Mouse (Mus musculus) MEL (cell line): Measurements from ENCODE around the gene Unc13d. TPM values are rescaled to one million over a fixed set of nuclear protein-coding genes. Genes with fewer than 3 reads are reported as not detected.

Source experiments
- DNase-seq: peaks from one replicate; pipeline ENCODE4 v3.0.0; 2011; ENCODE audit warnings: low read depth, low spot score
- H3K27ac ChIP-seq: 2 replicates; pipeline ENCODE4 v1.5.1; 2012; ENCODE audit warnings: low read depth, mild to moderate bottlenecking, control low read depth, low read length, moderate library complexity; ENCODE audit not compliant: control insufficient read depth
- H3K27me3 ChIP-seq, 2 experiments: fragments of 150-350 bp in 1 of 2; sonication (generic) in 1 of 2; 2 replicates each; pipeline ENCODE4 v1.6.1; 2012; ENCODE audit warnings: low read length in 2 of 2, mild to moderate bottlenecking in 2 of 2, improper control_type of control experiment in 1 of 2, moderate library complexity in 1 of 2; ENCODE audit not compliant: insufficient read depth in 2 of 2, control insufficient read depth in 1 of 2
- H3K36me3 ChIP-seq, 2 experiments: 2 replicates each; pipeline ENCODE4 v1.6.1; 2012 to 2014; ENCODE audit warnings: low read length in 2 of 2, improper control_type of control experiment in 1 of 2, inconsistent platforms in 1 of 2, mild to moderate bottlenecking in 1 of 2; ENCODE audit not compliant: insufficient read depth in 2 of 2, control insufficient read depth in 1 of 2
- H3K4me1 ChIP-seq, 2 experiments: fragments of 150-350 bp in 1 of 2; sonication (generic) in 1 of 2; 2 replicates each; pipeline ENCODE4 v1.6.1; 2012; ENCODE audit warnings: low read length in 2 of 2, improper control_type of control experiment in 1 of 2, mild to moderate bottlenecking in 1 of 2; ENCODE audit not compliant: insufficient read depth in 2 of 2, control insufficient read depth in 1 of 2
- H3K4me3 ChIP-seq, 2 experiments: fragments of 150-350 bp in 1 of 2; sonication (generic) in 1 of 2; 2 replicates each; pipeline ENCODE4 v1.5.1; 2012; ENCODE audit warnings: low read depth in 2 of 2, low read length in 2 of 2, mild to moderate bottlenecking in 2 of 2, moderate library complexity in 2 of 2, control low read depth in 1 of 2, improper control_type of control experiment in 1 of 2; ENCODE audit not compliant: control insufficient read depth in 1 of 2, insufficient read depth in 1 of 2
- H3K79me2 ChIP-seq: 2 replicates; pipeline ENCODE4 v1.6.1; 2012; ENCODE audit warnings: mild to moderate bottlenecking, low read length, moderate library complexity; ENCODE audit not compliant: control insufficient read depth, poor library complexity, insufficient read depth
- H3K9ac ChIP-seq: 2 replicates; pipeline ENCODE4 v1.6.1; 2012; ENCODE audit warnings: low read depth, mild to moderate bottlenecking, control low read depth, low read length, moderate library complexity; ENCODE audit not compliant: control insufficient read depth, poor library complexity, severe bottlenecking
- H3K9me3 ChIP-seq: fragments of 150-350 bp; sonication (generic); replicated peaks from 2 replicates; pipeline ENCODE4 v1.6.1; 2012; ENCODE audit warnings: mild to moderate bottlenecking, low read length, improper control_type of control experiment, moderate library complexity; ENCODE audit not compliant: insufficient read depth
- BHLHE40 ChIP-seq: IDR thresholded peaks from 2 replicates; pipeline ENCODE4 v1.6.1; 2012; ENCODE audit warnings: low read depth, mild to moderate bottlenecking, inconsistent platforms, low read length, improper control_type of control experiment, borderline replicate concordance
- CHD1 ChIP-seq: IDR thresholded peaks from 2 replicates; pipeline ENCODE4 v1.6.1; 2012; ENCODE audit warnings: low read depth, mild to moderate bottlenecking, inconsistent platforms, low read length, improper control_type of control experiment
- CTCF ChIP-seq, 3 experiments: IDR thresholded peaks in 2 of 3; conservative IDR thresholded peaks in 1 of 3; 2 replicates each; pipeline ENCODE4 v1.5.1; 2011 to 2012; ENCODE audit warnings: low read length in 3 of 3, low read depth in 2 of 3, mild to moderate bottlenecking in 2 of 3, improper control_type of control experiment in 1 of 3, inconsistent platforms in 1 of 3, mixed read lengths in 1 of 3, moderate library complexity in 1 of 3; ENCODE audit not compliant: control insufficient read depth in 1 of 3, insufficient read depth in 1 of 3, poor library complexity in 1 of 3, severe bottlenecking in 1 of 3
- E2F4 ChIP-seq: IDR thresholded peaks from 2 replicates; pipeline ENCODE4 v1.6.1; 2011; ENCODE audit warnings: low read depth, low read length, improper control_type of control experiment, borderline replicate concordance
- GABPA ChIP-seq: IDR thresholded peaks from 2 replicates; pipeline ENCODE4 v1.6.1; 2012; ENCODE audit warnings: low read depth, mild to moderate bottlenecking, inconsistent platforms, low read length, improper control_type of control experiment, moderate library complexity
- GATA1 ChIP-seq: IDR thresholded peaks from 2 replicates; pipeline ENCODE4 v1.6.1; 2011; ENCODE audit warnings: low read depth, low read length, improper control_type of control experiment
- KAT2A ChIP-seq: conservative IDR thresholded peaks from 2 replicates; pipeline ENCODE4 v1.6.1; 2012; ENCODE audit warnings: low read depth, low read length, improper control_type of control experiment, inconsistent platforms
- MAX ChIP-seq: IDR thresholded peaks from 2 replicates; pipeline ENCODE4 v1.6.1; 2011; ENCODE audit warnings: low read length, improper control_type of control experiment
- MXI1 ChIP-seq: IDR thresholded peaks from 2 replicates; pipeline ENCODE4 v1.6.1; 2011; ENCODE audit warnings: mild to moderate bottlenecking, low read depth, low read length, improper control_type of control experiment
- NELFE ChIP-seq: IDR thresholded peaks from 2 replicates; pipeline ENCODE4 v1.6.1; 2011; ENCODE audit warnings: low read depth, low read length, improper control_type of control experiment
- RCOR1 ChIP-seq: IDR thresholded peaks from 2 replicates; pipeline ENCODE4 v1.6.1; 2012; ENCODE audit warnings: low read depth, mild to moderate bottlenecking, inconsistent platforms, low read length, improper control_type of control experiment
- SMC3 ChIP-seq: IDR thresholded peaks from 2 replicates; pipeline ENCODE4 v1.6.1; 2011; ENCODE audit warnings: low read depth, low read length, improper control_type of control experiment
- TBP ChIP-seq: IDR thresholded peaks from 2 replicates; pipeline ENCODE4 v1.8.0; 2011; ENCODE audit warnings: low read depth, low read length, improper control_type of control experiment
- ZC3H11A ChIP-seq: IDR thresholded peaks from 2 replicates; pipeline ENCODE4 v1.6.1; 2012; ENCODE audit warnings: low read depth, mild to moderate bottlenecking, inconsistent platforms, low read length, improper control_type of control experiment
- ZMIZ1 ChIP-seq: IDR thresholded peaks from 2 replicates; pipeline ENCODE4 v1.6.1; 2012; ENCODE audit warnings: low read depth, mild to moderate bottlenecking, inconsistent platforms, low read length, improper control_type of control experiment, moderate library complexity
- ZNF384 ChIP-seq: IDR thresholded peaks from 2 replicates; pipeline ENCODE4 v1.6.1; 2012; ENCODE audit warnings: low read depth, mild to moderate bottlenecking, inconsistent platforms, low read length, improper control_type of control experiment
- polyA plus RNA-seq, 2 experiments: library from polyadenylated mRNA; stranded (reverse) in 1 of 2; unstranded in 1 of 2; fragments of >175 nt in 1 of 2; fragments of >200 nt in 1 of 2; gene quantifications; 2 replicates each; pipeline versions ENCODE4 v1.2.1 to v1.2.4; 2012; ENCODE audit warnings: low replicate concordance in 2 of 2, low read depth in 1 of 2; ENCODE audit not compliant: insufficient read length in 2 of 2, insufficient read depth in 1 of 2, missing spikeins in 1 of 2
- total RNA-seq: library from RNA; depleted of rRNA; stranded (reverse); fragments of 300-350 nt; gene quantifications from 2 replicates; pipeline ENCODE4 v1.2.3, GENCODE M21; 2012

Gene Unc13d
- total and polyA plus RNA-seq, 3 experiments, result 115 to 146 TPM; not detected in 1

DNA sequence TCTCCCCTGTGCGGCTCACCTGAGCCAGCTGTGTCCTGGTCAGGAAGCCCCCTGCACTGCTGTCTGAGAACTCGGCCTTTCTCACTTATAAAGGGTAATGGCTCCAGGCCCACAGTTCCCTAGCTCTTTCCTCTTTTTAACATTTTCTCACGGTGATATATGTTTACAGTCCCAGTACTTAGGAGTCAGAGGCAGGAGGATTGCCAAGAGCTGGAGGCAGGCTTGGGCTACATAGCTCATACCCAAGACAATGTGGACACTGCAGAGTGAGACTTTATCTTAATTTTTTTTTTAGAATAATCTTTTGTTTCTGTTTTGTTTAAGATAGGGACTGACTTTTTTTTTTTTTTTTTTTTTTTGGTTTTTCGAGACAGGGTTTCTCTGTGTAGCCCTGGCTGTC, 24.7 kb upstream of the Unc13d start:
- Histone ChIP-seq H3K36me3 (peaks cover 0 to 24% of the 10 kb centered on the region in 2 experiments; a peak in 2 of 4 replicates), H3K27me3 (no peaks in the 10 kb centered on the region), H3K79me2 (no peaks in the 10 kb centered on the region), H3K4me1 (peaks cover 11 to 29% of the 10 kb centered on the region in 2 experiments), H3K4me3 (no peak overlapping the region), H3K27ac (no peak overlapping the region), H3K9me3 (no peaks in the 10 kb centered on the region), H3K9ac (no peak overlapping the region)
- no peak for DNase-seq
- TF ChIP-seq CTCF (IDR thresholded peaks at IDR 0.05 in 2 of 3, conservative IDR thresholded peaks at IDR 0.05 in 1 of 3; ENCODE audit: control insufficient read depth in 1 of 3, insufficient read depth in 1 of 3, low read depth in 2 of 3, low read length in 3 of 3, poor library complexity in 1 of 3, severe bottlenecking in 1 of 3) (no peak), ZNF384 (peak; percentile 85), CHD1 (no peak)

DNA sequence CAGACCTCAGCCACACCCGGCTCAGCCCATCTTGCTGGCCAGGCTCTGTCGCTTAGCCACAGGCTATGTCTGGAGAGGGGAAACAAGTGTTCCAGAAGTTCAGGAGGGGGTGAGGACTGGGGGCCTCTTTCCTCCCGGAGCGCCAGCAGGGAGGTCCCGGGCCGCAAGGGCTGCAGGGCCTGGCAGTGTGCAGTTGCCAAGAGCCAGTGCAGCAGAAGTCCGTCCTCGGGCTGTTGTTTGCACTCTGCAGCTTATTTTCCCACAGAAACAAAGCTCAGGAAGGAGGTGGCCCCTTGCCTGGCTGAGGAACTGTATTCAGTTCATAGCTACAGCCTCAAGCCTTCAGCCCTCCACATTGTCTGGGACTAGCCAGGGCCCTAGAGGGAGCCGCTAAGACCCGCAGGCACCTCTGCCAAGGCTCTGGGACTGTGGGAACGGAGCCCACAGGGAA, 24.2 kb upstream of the Unc13d start:
- no peaks in the 10 kb centered on the region for H3K9me3 ChIP-seq
- no peak for DNase-seq
- H3K4me3 ChIP-seq, result no peak overlapping the region
- TF ChIP-seq CTCF (IDR thresholded peaks at IDR 0.05 in 2 of 3, conservative IDR thresholded peaks at IDR 0.05 in 1 of 3; ENCODE audit: control insufficient read depth in 1 of 3, insufficient read depth in 1 of 3, low read depth in 2 of 3, low read length in 3 of 3, poor library complexity in 1 of 3, severe bottlenecking in 1 of 3) (0 out of 6 replicates have a peak, but pooled peaks of 1 of the 3 experiments have one; percentile 2), BHLHE40 (no peak)
- no peaks in the 10 kb centered on the region for H3K79me2 ChIP-seq
- H3K4me1 ChIP-seq, result peaks cover 11 to 29% of the 10 kb centered on the region in 2 experiments
- no peaks in the 10 kb centered on the region for H3K27me3 ChIP-seq
- H3K9ac ChIP-seq, result no peak overlapping the region
- H3K36me3 ChIP-seq, result peaks cover 0 to 24% of the 10 kb centered on the region in 2 experiments; a peak in 2 of 4 replicates
- H3K27ac ChIP-seq, result no peak overlapping the region

- peaks cover 13 to 29% of the 10 kb centered on the region in 2 experiments for H3K4me1 ChIP-seq
- H3K79me2 ChIP-seq, result no peaks in the 10 kb centered on the region
- no peak overlapping the region for H3K4me3 ChIP-seq
- peaks cover 0 to 28% of the 10 kb centered on the region in 2 experiments; a peak in 2 of 4 replicates for H3K36me3 ChIP-seq
- H3K9ac ChIP-seq, result no peak overlapping the region
- no peaks in the 10 kb centered on the region for H3K9me3 ChIP-seq
- no peak for DNase-seq
- no peaks in the 10 kb centered on the region for H3K27me3 ChIP-seq
- no peak for TF ChIP-seq RCOR1
- TF ChIP-seq NELFE, result no peak
- no peak for TF ChIP-seq ZC3H11A
- TF ChIP-seq KAT2A, result no peak
- no peak for TF ChIP-seq BHLHE40
- no peak for TF ChIP-seq GABPA
- no peak for TF ChIP-seq TBP
- no peak for TF ChIP-seq SMC3
- no peak for TF ChIP-seq ZNF384
- TF ChIP-seq GATA1, result no peak
- no peak for TF ChIP-seq ZMIZ1
- TF ChIP-seq MAX, result no peak
- no peak for TF ChIP-seq E2F4
- TF ChIP-seq MXI1, result no peak
- TF ChIP-seq, all 39 proteins: peak for 0
- H3K27ac ChIP-seq, result no peak overlapping the region
These were observed 23.1 kb upstream of the Unc13d start for GRCm38 (mm10) chr11:116100839-116101238.
